Mouse (Mus musculus): ENCODE data around the gene Gm10306.

DNA sequence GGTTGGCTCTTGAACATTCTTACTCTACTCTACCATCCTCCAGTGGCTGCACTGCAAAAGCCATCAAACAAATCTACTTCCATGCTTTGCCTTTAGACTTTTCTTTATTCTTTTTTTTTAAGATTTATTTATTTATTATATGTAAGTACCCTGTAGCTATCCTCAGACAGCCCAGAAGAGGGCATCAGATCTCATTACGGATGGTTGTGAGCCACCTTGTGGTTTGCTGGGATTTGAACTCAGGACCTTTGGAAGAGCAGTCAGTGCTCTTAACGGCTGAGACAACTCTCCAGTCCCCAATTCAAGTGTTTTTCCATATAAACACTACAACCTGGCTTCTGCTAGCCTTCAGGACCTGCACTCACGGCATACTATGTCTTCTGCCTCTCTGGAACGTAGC is 45.0 kb downstream of the Gm10306 start:
- TF ChIP-seq TAL1 (IDR thresholded peaks at IDR 0.05; ENCODE audit: low read length) (no peak), GATA1 (IDR thresholded peaks at IDR 0.05; ENCODE audit: low read length) (no peak)

Data from erythroblast, embryonic 14.5 days (primary cell).